Mouse (Mus musculus) layer of hippocampus, adult 9-11 months (tissue): ENCODE results near the gene Zfp503.

ENCODE experiments used
- DNase-seq: peaks from one replicate; pipeline ENCODE4 v3.0.0; 2022

Zfp503 gene

DNA sequence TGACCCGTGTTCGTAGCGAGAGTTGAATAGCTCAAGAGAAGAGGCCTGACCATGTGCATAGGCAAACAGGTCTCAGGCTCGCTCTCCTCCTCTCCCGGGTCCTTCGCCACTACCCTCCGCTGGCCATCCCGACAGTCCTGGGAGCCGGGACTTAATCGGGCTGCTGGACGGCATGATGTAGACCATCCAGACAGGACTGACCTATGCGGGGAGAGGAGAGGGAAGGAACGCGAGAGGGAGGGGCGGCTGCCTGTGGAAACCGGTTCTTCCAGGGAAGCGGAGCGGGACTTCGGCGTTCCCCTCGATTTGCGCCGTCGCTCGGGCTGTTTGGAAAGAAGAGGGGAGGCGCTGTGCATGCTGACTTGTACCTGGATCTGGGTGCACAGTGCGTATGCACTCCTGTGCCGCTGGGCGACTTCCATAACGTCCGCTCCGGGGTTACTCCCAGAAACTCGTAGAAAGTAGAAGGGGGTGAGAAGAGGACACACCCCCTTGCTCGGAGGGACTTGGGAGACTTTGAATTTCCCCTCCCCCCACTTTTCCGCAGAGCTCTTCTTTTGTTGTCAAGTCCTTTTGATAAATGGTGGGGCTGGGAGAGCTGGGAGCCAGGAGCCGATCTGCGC lies at the start of gene Zfp503:
Gene Zfp503 (minus strand): TSS at position 311 of the 623 bp plus-strand sequence.
- peak; percentile 14 for DNase-seq

DNA sequence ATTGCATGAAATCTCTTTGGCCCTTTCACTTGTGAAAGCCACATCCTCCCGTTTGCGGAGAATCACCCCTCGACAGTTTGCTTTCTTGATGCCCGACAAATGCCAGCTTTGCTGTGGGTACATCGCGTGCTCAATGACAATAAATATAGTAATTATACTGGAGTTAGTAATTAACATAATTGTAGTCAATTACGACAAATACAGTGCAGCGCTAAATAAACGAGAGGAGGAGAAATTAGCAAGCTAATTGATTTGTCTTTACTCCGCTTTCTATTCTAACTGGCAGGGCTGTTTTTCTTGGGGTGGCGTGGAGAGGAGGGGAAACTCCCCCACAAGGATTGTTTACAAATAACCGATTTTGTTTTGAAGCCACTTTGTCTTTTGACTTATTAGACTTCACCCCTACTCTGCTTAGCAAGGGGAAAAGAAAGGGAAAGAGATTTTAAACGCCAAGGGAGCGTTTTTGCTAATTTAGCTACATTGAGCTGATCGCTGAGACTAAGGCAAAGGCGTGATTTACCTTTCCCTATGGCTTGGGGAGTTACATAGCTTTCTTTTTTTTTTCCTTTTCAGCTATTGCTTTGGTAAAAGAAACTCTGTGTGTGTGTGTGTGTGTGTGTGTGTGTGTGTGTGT lies 48.2 kb upstream of the Zfp503 start:
- no peak for DNase-seq

DNA sequence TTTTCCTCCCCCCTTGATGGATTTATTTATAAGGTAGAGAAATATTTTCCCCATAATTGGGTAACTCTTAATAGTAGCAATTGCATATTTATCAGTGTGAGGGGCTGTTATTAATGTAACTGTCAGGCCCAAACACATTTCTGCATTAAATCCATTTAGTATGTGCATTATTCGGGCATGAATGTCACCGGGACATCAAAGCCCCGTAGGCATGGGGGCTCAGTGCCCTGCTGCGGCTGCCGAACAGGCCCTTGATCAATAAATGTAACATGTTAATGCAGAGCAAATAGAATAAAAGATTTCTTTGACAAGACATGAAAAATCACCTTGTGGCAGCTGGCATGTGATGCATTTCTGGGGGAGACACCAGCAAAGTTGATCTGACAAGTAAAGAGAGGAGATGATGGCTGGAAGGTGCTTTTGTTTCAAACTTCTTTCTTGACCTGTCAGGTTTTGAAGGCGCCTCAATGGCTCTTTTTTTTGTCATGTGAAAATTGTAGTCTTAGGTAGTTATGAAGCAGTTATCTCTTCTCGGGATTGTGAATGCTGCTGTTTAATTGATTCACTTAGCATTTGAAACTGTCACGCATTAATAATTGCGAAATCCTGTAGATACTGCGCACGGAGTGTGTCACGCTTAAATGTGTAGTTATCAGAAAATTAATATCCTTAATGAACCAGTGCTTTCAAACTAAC lies 47.5 kb upstream of the Zfp503 start:
- DNase-seq: no peak

DNA sequence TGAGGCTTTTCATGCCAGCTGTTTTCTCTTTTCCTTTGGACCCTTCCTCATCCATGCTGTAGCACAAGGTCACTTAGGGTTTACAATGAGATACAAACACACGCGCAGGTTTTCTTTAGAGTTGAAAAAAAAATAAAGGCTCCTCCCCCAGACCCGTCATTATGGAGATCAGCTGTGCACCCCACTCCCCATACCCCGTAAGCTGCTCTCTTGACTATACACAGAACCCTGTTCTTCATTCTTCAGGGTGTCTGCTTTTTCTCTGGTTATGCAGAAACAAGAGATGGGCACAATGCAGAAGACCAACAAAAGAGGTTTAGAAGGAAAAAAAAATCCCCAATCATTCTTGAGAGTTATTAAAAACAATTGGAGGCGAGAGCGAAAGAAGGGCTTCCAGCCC lies 46.9 kb upstream of the Zfp503 start:
- no peak for DNase-seq

DNA sequence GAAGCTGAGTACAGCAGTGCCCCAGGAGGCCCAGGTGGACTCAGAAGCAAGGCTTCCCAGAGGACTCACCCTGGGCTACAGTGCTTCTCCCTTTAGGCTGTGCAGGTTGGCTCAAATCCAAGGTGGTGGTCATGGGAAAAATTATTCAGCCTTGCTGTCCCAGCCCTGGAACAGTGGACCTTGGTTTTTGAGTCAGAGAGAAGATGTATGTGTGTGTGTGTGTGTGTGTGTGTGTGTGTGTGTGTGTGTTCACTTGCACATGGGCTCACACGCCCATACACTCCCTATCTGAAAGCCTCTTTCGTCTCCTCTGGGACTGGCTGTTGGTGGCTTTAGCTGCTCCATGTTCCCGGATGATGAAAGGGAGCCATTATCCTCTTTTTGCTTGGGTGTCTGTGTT lies 46.5 kb upstream of the Zfp503 start:
- no peak for DNase-seq

DNA sequence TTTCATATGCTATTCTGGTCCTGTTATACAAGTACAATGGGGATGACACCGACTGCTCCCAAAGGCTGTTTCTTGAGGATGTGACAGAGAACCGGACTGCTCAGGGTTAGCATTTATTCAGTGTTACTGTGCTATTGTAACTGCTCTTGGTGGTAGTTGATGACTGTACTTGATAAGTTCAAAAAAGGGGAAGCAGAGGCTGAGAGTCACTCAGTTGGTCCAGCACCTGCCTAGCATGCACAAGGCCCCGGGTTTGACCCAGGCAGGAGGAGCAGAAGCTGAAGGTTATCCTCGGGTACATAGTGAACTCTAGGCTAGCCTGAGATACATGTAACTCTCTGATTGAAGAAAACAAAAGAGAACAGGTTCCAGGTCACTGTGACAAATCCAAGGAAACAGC lies 34.1 kb upstream of the Zfp503 start:
- DNase-seq: no peak

DNA sequence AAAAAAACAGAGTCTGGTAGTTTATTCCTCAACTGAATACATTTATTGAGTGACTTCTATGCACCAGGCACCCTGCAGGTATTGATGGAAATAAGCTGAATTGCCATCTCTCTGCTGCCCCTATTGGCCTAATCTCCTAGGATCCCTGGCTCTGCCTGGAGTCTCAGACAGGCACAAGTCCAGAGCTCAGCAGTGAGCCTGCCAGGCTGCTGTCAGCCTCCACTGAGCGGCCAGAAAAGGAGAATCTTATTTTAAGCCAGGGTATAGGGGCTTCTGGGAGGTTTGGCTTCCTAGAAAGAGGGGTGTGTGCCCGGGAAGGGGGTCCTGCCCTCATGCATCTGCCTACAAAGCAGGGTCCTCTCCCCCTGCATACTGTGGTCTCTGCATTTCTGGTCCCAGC lies 31.5 kb upstream of the Zfp503 start:
- peak; percentile 39 for DNase-seq

DNA sequence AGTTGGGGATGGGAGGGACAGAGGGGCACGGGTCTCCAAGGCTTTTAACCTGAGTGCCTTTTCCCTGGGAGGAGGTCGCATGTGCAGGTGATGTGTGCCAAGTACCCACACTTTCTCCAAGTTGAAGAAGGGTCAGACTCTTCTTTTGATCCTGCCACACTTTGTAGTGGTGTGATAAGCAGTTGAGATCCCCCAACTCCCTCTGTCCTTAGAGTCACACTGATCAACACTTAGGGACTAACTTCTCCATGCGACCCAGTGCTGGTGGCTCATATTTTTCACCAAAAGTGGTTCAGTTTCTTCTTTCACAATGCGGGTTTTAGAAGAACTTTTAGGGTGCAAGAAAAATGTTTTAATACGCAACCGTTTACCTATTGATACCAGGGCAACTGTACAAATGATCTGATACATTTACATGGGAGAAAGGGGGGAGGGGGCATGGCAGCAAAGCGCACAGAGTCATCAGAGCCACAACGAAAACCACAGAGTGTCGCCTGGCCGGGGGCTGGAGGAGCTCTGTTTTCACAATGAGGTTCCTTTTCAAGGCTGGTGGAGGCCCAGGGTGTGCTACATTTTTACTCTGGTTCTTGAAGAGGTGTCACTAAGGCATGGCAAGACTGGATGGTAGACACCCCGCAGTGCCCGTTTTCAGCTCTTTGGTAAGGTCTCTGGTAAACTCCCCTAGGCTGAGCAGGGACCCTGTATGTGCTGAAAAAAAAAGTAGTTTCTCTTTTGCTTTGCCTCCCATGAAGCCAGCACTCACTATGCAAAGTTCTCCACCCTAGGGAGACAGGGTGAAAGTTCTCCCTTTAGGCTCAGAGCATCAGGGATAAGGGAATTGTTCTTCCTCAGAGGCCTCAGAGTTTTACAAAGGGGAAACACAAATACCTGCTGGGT lies 30.8 kb upstream of the Zfp503 start:
- peak; percentile 17 for DNase-seq

DNA sequence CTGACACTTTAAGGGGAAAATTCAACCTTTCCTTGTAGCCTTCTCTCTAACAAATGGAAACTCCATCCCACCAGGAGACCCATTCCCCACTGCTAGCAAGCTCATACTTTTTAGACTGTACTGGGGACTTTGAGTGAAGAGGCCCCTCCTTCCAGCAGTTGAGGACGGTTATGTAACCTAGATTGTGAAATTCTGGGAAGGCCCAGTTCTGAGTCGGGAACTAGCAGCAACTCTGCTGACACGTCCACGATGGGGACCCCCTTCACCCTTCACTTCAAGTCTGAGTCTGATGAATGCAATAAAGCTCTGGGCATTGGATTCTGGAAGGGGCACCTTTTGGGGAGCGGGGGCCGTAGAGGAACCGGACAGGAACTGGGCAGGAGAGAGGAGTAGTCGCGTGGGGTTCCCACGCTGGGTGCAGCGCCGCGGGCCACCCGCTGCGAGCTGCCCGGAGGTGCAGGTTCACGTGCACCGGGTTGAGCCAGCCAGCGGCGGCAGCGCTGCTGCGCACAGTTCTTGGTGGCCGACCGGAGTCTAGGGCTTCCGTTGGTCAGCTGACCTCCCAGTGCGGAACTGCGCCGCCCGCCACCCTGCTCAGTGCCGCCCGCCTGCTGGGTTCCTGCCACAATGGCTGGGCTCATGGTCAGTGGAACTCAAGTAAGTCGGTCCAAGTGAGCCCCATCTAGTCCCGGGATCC lies 30.0 kb upstream of the Zfp503 start, which contains the start of gene Lrmda:
Gene Lrmda (plus strand): TSS at position 461 of the 697 bp plus-strand sequence.
- DNase-seq: peak; percentile 71

DNA sequence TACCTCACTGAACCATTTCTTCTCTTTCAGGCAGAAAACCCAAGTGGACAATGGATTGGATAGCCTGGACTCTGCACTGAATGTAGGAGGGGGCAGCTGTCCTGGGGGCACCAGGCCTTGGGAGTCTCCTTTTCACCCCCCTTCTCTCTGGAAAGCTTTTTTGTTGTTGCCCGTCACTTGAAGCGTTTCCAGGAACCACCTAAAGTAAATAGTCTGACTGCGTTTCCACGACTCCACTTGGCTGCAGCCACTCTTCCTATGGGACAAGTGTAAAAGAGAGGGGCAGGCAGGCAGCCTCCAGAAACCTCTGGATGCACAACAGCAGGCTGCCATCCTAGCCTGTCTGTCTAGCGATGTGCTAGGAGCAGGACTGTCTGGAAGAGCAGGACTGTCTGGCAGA lies 27.6 kb upstream of the Zfp503 start:
- DNase-seq: no peak

DNA sequence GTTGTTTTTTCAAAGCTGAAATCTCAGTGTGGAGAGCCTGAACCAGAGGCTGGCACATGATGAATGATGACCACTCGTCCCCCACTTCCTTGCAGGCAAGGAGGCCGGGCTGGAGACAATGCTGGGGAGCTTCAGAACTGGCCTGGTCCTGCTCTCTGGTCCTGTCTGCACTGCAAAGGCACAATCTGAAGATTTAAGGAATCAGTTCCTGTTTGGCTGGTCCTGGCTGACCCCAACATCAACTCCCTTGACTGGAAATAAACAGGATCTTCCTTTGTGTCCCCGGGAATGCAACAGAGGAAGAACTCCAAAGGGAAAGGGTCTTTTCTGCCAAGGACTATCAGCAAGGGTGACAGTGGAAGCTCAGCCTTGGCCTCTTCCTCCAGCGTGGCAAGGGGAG lies 25.4 kb upstream of the Zfp503 start:
- no peak for DNase-seq

DNA sequence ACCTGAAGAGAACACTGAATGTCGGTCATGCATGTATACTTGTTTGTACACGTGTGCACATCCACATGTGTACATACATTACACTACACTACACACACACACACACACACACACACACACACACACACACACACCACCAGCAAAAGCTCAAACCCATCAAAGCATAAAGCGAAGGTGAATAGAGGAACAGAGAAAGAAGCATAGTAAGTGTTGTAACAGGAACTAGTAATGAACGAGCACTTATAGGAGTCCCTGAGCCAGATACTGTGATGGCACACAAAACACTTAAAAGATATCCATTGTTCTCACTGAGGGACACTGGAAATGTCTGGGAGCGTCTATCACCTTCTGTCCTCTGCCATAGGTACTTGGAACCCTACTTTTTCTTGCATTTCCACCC lies 24.9 kb upstream of the Zfp503 start:
- no peak for DNase-seq

DNA sequence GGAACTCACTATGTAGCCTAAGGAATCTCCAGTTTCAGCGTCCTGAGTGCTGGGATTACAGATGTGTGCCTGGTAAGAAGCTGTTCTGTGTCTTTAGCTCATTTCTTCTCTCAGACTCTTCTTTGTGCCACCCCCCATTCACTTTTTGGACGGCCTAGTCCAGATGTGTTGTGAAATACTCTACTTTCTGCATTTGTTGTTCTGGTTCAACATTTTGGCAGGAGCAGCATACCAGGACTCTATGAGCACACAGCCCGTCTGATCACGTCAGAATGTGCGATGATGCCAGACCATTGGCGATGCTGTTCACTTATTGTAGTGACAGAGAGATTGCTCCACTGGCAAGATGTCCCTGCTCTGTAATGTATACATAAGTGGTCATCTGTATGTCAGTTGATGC lies 17.6 kb upstream of the Zfp503 start:
- no peak for DNase-seq

DNA sequence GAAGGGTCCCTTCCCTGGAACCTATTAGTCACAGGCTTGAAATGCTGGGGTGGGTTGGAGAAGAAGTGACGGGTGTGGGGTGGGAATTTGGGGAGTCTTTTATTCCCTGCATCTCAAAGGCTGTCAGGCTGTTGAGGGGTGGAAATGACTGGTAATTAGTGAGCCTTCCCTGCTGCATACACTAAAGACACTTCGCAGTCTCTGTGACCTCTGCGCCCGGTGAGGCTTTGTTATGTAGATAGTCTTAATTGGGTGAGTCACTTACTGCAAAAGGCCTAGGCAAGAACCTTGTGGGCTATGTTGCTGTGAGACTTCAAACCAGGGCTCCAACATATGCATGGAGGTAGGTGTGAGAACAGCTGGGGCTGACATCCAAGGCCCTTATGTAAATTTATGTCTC lies 15.5 kb upstream of the Zfp503 start:
- no peak for DNase-seq

DNA sequence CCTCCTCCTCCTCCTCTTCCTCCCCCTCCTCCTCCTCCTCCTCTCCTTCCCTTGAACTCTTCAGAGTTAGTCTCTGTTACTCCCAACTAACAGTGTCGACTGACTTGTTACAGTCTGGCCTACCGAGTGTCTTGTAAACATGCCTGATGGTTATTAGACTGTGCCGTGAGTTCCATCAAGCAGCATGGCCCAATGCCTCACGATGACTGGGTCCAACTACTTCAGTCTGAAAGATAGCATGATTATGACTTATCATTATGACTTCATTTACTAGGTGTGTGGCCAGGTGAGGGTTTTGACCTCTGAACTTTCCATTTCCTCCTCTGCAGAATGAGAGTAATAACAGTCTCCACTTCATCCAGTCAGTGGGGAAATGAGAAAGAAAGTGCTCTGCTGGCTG lies 14.2 kb upstream of the Zfp503 start:
- DNase-seq: no peak

DNA sequence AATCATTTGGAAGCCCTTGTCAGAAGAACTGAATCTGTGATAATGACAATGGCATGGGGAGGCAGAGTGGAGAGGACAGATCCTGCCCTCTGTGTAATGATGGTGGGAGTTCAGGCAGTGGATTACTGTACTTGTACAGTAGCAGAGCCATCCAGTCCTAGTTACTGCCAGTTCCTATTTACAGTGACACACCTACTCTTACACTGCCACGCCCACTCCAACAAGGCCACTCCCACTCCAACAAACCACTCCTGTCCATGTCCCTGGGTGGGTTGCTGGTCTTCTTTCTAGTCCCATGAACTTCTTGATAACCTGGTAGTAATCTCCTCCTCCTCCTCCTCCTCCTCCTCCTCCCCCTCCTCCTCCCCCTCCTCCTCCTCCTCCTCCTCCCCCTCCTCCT lies 13.8 kb upstream of the Zfp503 start:
- DNase-seq: no peak

DNA sequence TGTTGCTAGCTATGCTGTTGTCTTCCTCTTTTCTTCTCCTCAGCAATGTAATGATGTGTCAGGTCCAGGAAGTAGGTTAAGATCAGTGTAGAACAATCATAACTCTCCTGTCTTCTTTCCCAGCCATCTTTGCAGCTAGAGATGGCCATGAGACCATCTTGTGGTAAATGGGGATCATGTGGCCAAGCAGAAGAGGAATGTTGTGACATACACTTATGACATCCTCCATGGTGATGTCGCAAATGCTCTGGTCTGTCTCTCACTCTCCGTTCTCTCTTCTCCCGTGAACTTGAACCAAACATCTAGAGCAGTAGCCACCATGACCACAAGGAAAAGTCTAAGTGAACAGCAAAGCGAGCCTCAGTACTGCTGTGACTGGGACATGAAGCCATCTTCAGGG lies 10.2 kb upstream of the Zfp503 start:
- DNase-seq: no peak

DNA sequence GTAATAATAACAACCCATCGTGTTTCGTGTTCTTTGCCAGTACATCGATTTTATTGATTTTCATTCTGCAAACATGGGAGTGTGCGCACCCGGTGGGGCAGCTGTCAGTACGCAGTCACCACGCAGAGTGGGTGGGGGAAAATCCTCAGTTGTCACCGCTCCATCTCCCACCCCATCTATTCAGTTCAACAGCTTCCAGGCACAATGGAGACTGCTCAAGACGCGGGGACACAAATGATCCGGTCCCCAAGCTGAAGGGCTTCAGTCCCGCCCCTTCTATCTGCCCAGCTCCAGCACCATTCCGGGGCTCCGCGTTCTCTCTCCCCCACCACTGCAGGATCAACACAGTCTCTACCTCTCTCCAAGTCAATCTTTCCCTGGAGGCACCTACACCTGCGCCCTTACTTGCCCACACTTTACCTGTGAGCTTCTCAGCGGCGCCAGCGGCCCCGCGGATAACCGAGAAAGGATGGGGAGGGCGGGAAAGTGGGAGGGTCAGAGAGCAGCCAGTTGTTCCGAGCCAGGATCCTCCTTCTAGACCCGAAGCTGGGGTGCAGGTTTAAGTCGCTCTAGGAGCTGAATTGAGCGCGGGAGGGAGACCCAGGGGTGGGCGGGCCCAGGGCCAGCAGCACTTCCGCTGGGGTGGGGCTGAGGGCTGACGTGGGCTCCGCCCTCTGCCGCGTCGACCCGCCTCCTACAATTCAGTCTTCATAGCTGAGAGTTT lies 5.8 kb upstream of the Zfp503 start:
- DNase-seq: peak; percentile 29

DNA sequence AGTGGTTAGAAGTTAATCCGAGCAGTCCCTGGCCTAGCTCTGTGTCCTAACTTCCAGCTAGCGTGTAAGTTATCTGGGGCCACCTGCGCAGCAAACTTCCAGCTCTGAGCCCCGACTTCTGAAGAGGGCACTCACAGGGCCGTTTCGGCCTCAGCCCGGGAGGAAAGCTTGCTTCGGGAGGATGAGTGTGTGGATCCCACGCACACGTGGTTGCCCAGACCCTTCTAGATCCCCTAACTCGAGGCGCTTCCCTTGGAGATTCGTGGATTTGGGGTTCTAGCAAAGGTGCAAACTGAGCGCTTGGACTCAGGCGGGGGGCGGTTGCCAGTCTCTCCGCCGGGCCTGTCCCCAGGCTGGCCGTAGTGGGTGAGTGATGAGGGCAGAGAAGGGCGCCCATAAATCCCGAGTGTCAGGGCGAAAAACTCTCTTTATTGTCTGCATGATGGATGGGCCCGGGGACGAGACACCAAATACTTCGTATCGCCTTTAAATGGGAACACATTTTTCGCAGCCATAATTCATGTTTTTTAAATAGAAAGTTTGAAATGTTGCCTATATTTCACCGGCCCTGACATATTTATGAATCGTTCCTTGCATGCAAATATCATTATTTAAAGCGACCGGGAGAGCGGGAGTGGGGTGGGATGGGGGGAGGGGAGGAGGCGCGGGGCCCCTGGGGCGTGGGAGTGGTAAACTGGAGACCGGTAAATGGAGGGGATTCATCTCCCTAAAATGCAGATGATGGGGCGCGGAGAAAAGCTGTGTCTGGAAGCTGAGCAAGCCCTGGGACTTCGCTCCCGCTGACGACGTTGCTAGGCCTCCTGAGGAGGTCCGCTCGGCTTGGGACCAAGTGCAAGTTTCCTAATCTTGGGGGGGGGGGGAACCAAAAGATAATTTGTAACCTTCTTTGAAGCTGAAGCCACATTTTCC lies 4.9 kb upstream of the Zfp503 start:
- no peak for DNase-seq

DNA sequence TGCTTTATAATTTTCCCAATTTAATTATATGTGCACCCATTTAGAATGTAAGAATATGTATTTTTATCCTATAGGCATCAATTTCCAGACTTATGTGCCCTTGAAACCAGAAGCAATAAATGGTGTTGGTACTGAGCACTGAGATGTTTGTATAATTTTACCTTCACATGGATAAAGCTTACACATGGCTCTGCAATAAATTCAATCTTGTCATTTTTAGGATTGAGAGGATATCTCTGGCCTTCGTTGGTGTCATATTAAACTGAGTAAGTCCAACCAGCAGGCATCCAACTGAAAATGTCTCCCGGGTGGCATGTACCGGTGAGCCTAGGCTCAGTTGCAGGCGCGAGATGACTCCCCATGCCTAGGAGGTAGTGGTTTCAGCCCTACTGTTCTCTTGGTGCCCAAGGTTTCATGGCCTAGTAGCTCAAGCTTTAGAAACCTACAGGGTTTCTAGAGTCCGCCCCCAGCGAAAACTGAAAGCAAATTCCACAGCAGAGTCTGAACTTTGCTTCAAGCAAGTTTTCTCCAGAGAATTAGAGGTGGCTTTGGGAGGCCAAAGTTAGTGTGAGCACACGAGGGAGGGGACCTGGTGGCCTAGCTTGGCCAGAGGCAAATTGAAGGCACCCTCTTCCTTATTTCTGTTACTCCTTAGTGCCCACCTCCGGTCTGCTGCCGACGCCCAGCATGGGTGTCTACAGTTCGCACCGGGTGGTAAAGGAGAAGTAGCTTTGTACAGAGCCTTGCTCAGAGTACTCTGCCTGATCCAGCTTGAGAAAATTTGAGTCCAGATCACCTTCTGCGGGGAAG lies 4.1 kb upstream of the Zfp503 start:
- peak; percentile 9 for DNase-seq
